Mouse (Mus musculus) MEL-GATA-1-ER (cell line): Measurements from ENCODE around the gene Fdxr.
A peak's percentile ranks its signal among the peaks of the same experiment; 100 is the strongest.

ENCODE experiments used
- DNase-seq: peaks from one replicate; pipeline ENCODE4 v3.0.0-alpha.2; 2012; ENCODE audit warnings: low read depth; ENCODE audit errors: extremely low read depth

The Fdxr gene

GRCm38 (mm10) chr11:115290314-115290713 is 13.5 kb upstream of the Fdxr start:
- no peak for DNase-seq

- no peak for DNase-seq
Measured at GRCm38 (mm10) chr11:115289885-115290284, 13.0 kb upstream of the Fdxr start.

- no peak for DNase-seq
Measured at GRCm38 (mm10) chr11:115288305-115288704, 11.5 kb upstream of the Fdxr start.

GRCm38 (mm10) chr11:115287386-115287785 is 10.5 kb upstream of the Fdxr start:
- DNase-seq: no peak

- DNase-seq: no peak
Measured at GRCm38 (mm10) chr11:115286201-115286993, 9.5 kb upstream of the Fdxr start.

GRCm38 (mm10) chr11:115285282-115285681 is 8.4 kb upstream of the Fdxr start:
- DNase-seq: no peak

- no peak for DNase-seq
Measured at GRCm38 (mm10) chr11:115283891-115284620, 7.2 kb upstream of the Fdxr start.

- DNase-seq: no peak
Measured at GRCm38 (mm10) chr11:115283486-115283765, 6.6 kb upstream of the Fdxr start.

- DNase-seq: no peak
Measured at GRCm38 (mm10) chr11:115282723-115283485, 6.1 kb upstream of the Fdxr start.

GRCm38 (mm10) chr11:115282295-115282694 is 5.4 kb upstream of the Fdxr start:
- no peak for DNase-seq

GRCm38 (mm10) chr11:115279726-115280125 is 2.9 kb upstream of the Fdxr start:
- peak; percentile 82 for DNase-seq

GRCm38 (mm10) chr11:115278176-115278575 is 1.3 kb upstream of the Fdxr start:
- DNase-seq: no peak

- DNase-seq: no peak
Measured at GRCm38 (mm10) chr11:115277604-115277975, 740 bp upstream of the Fdxr start.

- DNase-seq: no peak
Measured at GRCm38 (mm10) chr11:115275954-115276353, 896 bp downstream of the Fdxr start.

- DNase-seq: no peak
Measured at GRCm38 (mm10) chr11:115275509-115275908, 1.3 kb downstream of the Fdxr start.

- DNase-seq: no peak
Measured at GRCm38 (mm10) chr11:115274771-115275170, 2.1 kb downstream of the Fdxr start.

GRCm38 (mm10) chr11:115274178-115274577 is 2.7 kb downstream of the Fdxr start:
- DNase-seq: no peak

GRCm38 (mm10) chr11:115273735-115274134 is 3.1 kb downstream of the Fdxr start:
- no peak for DNase-seq

- DNase-seq: no peak
Measured at GRCm38 (mm10) chr11:115272894-115273498, 3.9 kb downstream of the Fdxr start.

GRCm38 (mm10) chr11:115271481-115271880 is 5.4 kb downstream of the Fdxr start:
- no peak for DNase-seq

- DNase-seq: no peak
Measured at GRCm38 (mm10) chr11:115271052-115271451, 5.8 kb downstream of the Fdxr start.
